Mouse (Mus musculus) forebrain, embryonic 15.5 days (tissue): ENCODE measurements around the gene Mrps21. TPM values are rescaled to one million over a fixed set of nuclear protein-coding genes. Genes with fewer than 3 reads are reported as not detected.

ENCODE experiments used
- ATAC-seq: fragments of 200-750 bp; cut with Nextera tagmentation; replicated peaks from 2 replicates; pipeline ENCODE4 v1.8.0; 2017; ENCODE audit warnings: mild to moderate bottlenecking, moderate TSS enrichment, moderate library complexity
- H3K27ac ChIP-seq: fragments of 300-500 bp; sonication (generic); replicated peaks from 2 replicates; pipeline ENCODE4 v1.5.1; 2015; ENCODE audit warnings: mild to moderate bottlenecking, inconsistent platforms
- H3K27me3 ChIP-seq: fragments of 300-500 bp; sonication (generic); 2 replicates; pipeline ENCODE4 v1.6.1; 2015; ENCODE audit warnings: inconsistent platforms
- H3K36me3 ChIP-seq: fragments of 300-500 bp; sonication (generic); 2 replicates; pipeline ENCODE4 v1.6.1; 2015; ENCODE audit warnings: mild to moderate bottlenecking, inconsistent platforms
- H3K4me1 ChIP-seq: fragments of 300-500 bp; sonication (generic); 2 replicates; pipeline ENCODE4 v1.6.1; 2015; ENCODE audit warnings: inconsistent platforms
- H3K4me2 ChIP-seq: fragments of 300-500 bp; sonication (generic); replicated peaks from 2 replicates; pipeline ENCODE4 v1.6.1; 2015; ENCODE audit warnings: mild to moderate bottlenecking, inconsistent platforms
- H3K4me3 ChIP-seq: fragments of 300-500 bp; sonication (generic); 2 replicates; pipeline ENCODE4 v1.5.1; 2015; ENCODE audit warnings: mild to moderate bottlenecking, inconsistent platforms
- H3K9ac ChIP-seq: fragments of 300-500 bp; sonication (generic); replicated peaks from 2 replicates; pipeline ENCODE4 v1.6.1; 2015; ENCODE audit warnings: mild to moderate bottlenecking, inconsistent platforms
- H3K9me3 ChIP-seq: fragments of 300-500 bp; sonication (generic); 2 replicates; pipeline ENCODE4 v1.6.1; 2016; ENCODE audit warnings: inconsistent platforms
- WGBS: fragments of 180-500 bp; shearing (Covaris S2); methylation state at CpG from one replicate; pipeline ENCODE4 v1.1.7; 2015; ENCODE audit warnings: mixed read lengths; 5-methylcytosine and 5-hydroxymethylcytosine counted together
- polyA plus RNA-seq: library from polyadenylated mRNA; unstranded; fragments of >200 nt; fragmentation: Nextera tagmentation; extraction: Ambion mirVana; gene quantifications from 2 replicates; pipeline ENCODE4 v1.2.1, GENCODE M21; 2015

Mrps21 gene
- polyA plus RNA-seq, 1 experiment from 2014 or later, result 294 TPM

- no peak overlapping the region for H3K4me3 ChIP-seq
- ATAC-seq, result no peak
- H3K9ac ChIP-seq, result no peak overlapping the region
- no peak overlapping the region for H3K27ac ChIP-seq
- H3K27me3 ChIP-seq, result no peaks in the 10 kb centered on the region
- 81% methylated on average over 4 of the region's 4 CpGs for WGBS
- no peak overlapping the region for H3K4me2 ChIP-seq
- H3K4me1 ChIP-seq, result peaks cover 5% of the 10 kb centered on the region
- H3K36me3 ChIP-seq, result no peaks in the 10 kb centered on the region
- H3K9me3 ChIP-seq, result no peaks in the 10 kb centered on the region
These were observed 16.3 kb upstream of the Mrps21 start for GRCm38 (mm10) chr3:95887596-95887995.

GRCm38 (mm10) chr3:95884400-95884799 lies 13.1 kb upstream of the Mrps21 start:
- WGBS, result 89% methylated on average over 5 of the region's 5 CpGs
- ATAC-seq, result no peak
- Histone ChIP-seq H3K27me3 (no peaks in the 10 kb centered on the region), H3K27ac (no peak overlapping the region), H3K9ac (no peak overlapping the region), H3K4me1 (peaks cover 15% of the 10 kb centered on the region), H3K9me3 (no peaks in the 10 kb centered on the region), H3K4me2 (no peak overlapping the region), H3K36me3 (no peaks in the 10 kb centered on the region), H3K4me3 (no peak overlapping the region)

GRCm38 (mm10) chr3:95882816-95883425 lies 11.6 kb upstream of the Mrps21 start:
- H3K36me3 ChIP-seq, result no peaks in the 10 kb centered on the region
- peaks cover 15% of the 10 kb centered on the region for H3K4me1 ChIP-seq
- 2% methylated on average over 24 of the region's 24 CpGs for WGBS
- no peak overlapping the region for H3K27ac ChIP-seq
- peak overlapping the region; percentile 34 for H3K9ac ChIP-seq
- no peaks in the 10 kb centered on the region for H3K27me3 ChIP-seq
- H3K4me3 ChIP-seq, result peak overlapping the region; percentile 56
- H3K9me3 ChIP-seq, result no peaks in the 10 kb centered on the region
- ATAC-seq, result no peak
- H3K4me2 ChIP-seq, result peak overlapping the region; percentile 100

GRCm38 (mm10) chr3:95881979-95882815 lies 10.9 kb upstream of the Mrps21 start, which contains the start of gene Ciart:
Ciart (minus strand) TSS chr3:95882251.
- Histone ChIP-seq H3K9me3 (no peaks in the 10 kb centered on the region), H3K4me1 (peaks cover 15% of the 10 kb centered on the region), H3K4me3 (peak within 1 kb of the TSS; percentile 56), H3K27me3 (no peaks in the 10 kb centered on the region), H3K4me2 (peak within 1 kb of the TSS; percentile 100), H3K36me3 (no peaks in the 10 kb centered on the region), H3K9ac (peak within 1 kb of the TSS; percentile 34), H3K27ac (no peak within 1 kb of the TSS)
- peak; percentile 99 for ATAC-seq
- WGBS, result under 1% methylated on average over 66 of the region's 66 CpGs

- WGBS, result 89% methylated on average over 4 of the region's 4 CpGs
- H3K9ac ChIP-seq, result no peak overlapping the region
- no peak overlapping the region for H3K4me3 ChIP-seq
- H3K36me3 ChIP-seq, result no peaks in the 10 kb centered on the region
- H3K4me2 ChIP-seq, result no peak overlapping the region
- H3K27me3 ChIP-seq, result no peaks in the 10 kb centered on the region
- H3K9me3 ChIP-seq, result no peaks in the 10 kb centered on the region
- no peak overlapping the region for H3K27ac ChIP-seq
- ATAC-seq, result no peak
- H3K4me1 ChIP-seq, result peaks cover 15% of the 10 kb centered on the region
These were observed 7.7 kb upstream of the Mrps21 start for GRCm38 (mm10) chr3:95879063-95879462.

GRCm38 (mm10) chr3:95872048-95872447 lies 729 bp upstream of the Mrps21 start:
- Histone ChIP-seq H3K4me1 (peaks cover 17% of the 10 kb centered on the region), H3K9ac (peak overlapping the region; percentile 70), H3K27me3 (no peaks in the 10 kb centered on the region), H3K4me2 (peak overlapping the region; percentile 54), H3K9me3 (no peaks in the 10 kb centered on the region), H3K36me3 (peaks cover 16% of the 10 kb centered on the region; the same call in 1 of the 2 replicates), H3K4me3 (peak overlapping the region; percentile 57), H3K27ac (0 out of 2 replicates have a peak overlapping the region, but pooled peaks have one; percentile 69)
- WGBS, result 74% methylated on average over 7 of the region's 7 CpGs
- no peak for ATAC-seq

GRCm38 (mm10) chr3:95870976-95871375 lies 343 bp downstream of the Mrps21 start:
- ATAC-seq, result peak; percentile 18; the same call in 1 of the 2 replicates
- peak overlapping the region; percentile 57 for H3K4me3 ChIP-seq
- peak overlapping the region; percentile 70 for H3K9ac ChIP-seq
- H3K27me3 ChIP-seq, result no peaks in the 10 kb centered on the region
- H3K4me2 ChIP-seq, result peak overlapping the region; percentile 54
- peaks cover 16% of the 10 kb centered on the region; the same call in 1 of the 2 replicates for H3K36me3 ChIP-seq
- WGBS, result 7% methylated on average over 15 of the region's 15 CpGs
- H3K9me3 ChIP-seq, result no peaks in the 10 kb centered on the region
- peak overlapping the region; percentile 69 for H3K27ac ChIP-seq
- peaks cover 17% of the 10 kb centered on the region for H3K4me1 ChIP-seq

GRCm38 (mm10) chr3:95867408-95867807 lies 3.9 kb downstream of the Mrps21 start:
- Histone ChIP-seq H3K4me3 (no peak overlapping the region), H3K9ac (no peak overlapping the region), H3K36me3 (peaks cover 28% of the 10 kb centered on the region; the same call in 1 of the 2 replicates), H3K4me2 (no peak overlapping the region), H3K27me3 (no peaks in the 10 kb centered on the region), H3K4me1 (peaks cover 14% of the 10 kb centered on the region), H3K9me3 (no peaks in the 10 kb centered on the region), H3K27ac (no peak overlapping the region)
- ATAC-seq, result no peak
- 92% methylated on average over 2 of the region's 2 CpGs for WGBS

- Histone ChIP-seq H3K4me1 (peaks cover 8% of the 10 kb centered on the region), H3K4me3 (no peak overlapping the region), H3K27ac (no peak overlapping the region), H3K4me2 (no peak overlapping the region), H3K9me3 (no peaks in the 10 kb centered on the region), H3K9ac (no peak overlapping the region), H3K36me3 (peaks cover 31% of the 10 kb centered on the region; the same call in 1 of the 2 replicates), H3K27me3 (no peaks in the 10 kb centered on the region)
- WGBS, result 92% methylated on average over 5 of the region's 5 CpGs
- no peak for ATAC-seq
These were observed 5.2 kb downstream of the Mrps21 start for GRCm38 (mm10) chr3:95866071-95866470.

- no peak for ATAC-seq
- no peaks in the 10 kb centered on the region for H3K9me3 ChIP-seq
- H3K9ac ChIP-seq, result no peak overlapping the region
- H3K27ac ChIP-seq, result no peak overlapping the region
- 91% methylated on average over 20 of the region's 20 CpGs for WGBS
- H3K4me2 ChIP-seq, result no peak overlapping the region
- H3K27me3 ChIP-seq, result no peaks in the 10 kb centered on the region
- no peak overlapping the region for H3K4me3 ChIP-seq
- peaks cover 5% of the 10 kb centered on the region for H3K4me1 ChIP-seq
- peaks cover 31% of the 10 kb centered on the region; the same call in 1 of the 2 replicates for H3K36me3 ChIP-seq
These were observed 5.7 kb downstream of the Mrps21 start for GRCm38 (mm10) chr3:95865571-95865970.

GRCm38 (mm10) chr3:95865050-95865449 lies 6.3 kb downstream of the Mrps21 start:
- Histone ChIP-seq H3K36me3 (peaks cover 31% of the 10 kb centered on the region; the same call in 1 of the 2 replicates), H3K4me2 (no peak overlapping the region), H3K4me3 (no peak overlapping the region), H3K9me3 (no peaks in the 10 kb centered on the region), H3K27ac (no peak overlapping the region), H3K27me3 (no peaks in the 10 kb centered on the region), H3K4me1 (no peaks in the 10 kb centered on the region), H3K9ac (no peak overlapping the region)
- no peak for ATAC-seq
- 93% methylated on average over 5 of the region's 5 CpGs for WGBS

GRCm38 (mm10) chr3:95863578-95863977 lies 7.7 kb downstream of the Mrps21 start:
- no peaks in the 10 kb centered on the region for H3K4me1 ChIP-seq
- WGBS, result 76% methylated on average over 7 of the region's 7 CpGs

More at GRCm38 (mm10) chr3:95863578-95863977, 7.7 kb downstream of the Mrps21 start:
- ATAC-seq, result no peak
- no peaks in the 10 kb centered on the region for H3K9me3 ChIP-seq
- no peak overlapping the region for H3K4me2 ChIP-seq
- peaks cover 23% of the 10 kb centered on the region; the same call in 1 of the 2 replicates for H3K36me3 ChIP-seq
- no peak overlapping the region for H3K9ac ChIP-seq
- H3K4me3 ChIP-seq, result no peak overlapping the region
- no peak overlapping the region for H3K27ac ChIP-seq
- no peaks in the 10 kb centered on the region for H3K27me3 ChIP-seq
